Mouse (Mus musculus): ENCODE measurements at regions not wholly inside any gene's neighbourhood (a gene's known extent, or its start where the extent isn't known, plus 50 kb on each side); places are given as distances from the start of the nearest gene placed in this dataset.

GRCm38 (mm10) chr10:119395048-119395447 lies 58.6 kb upstream of the Grip1 start:
- Histone ChIP-seq H3K9ac (ENCODE audit: low read depth, low read length) (no peak overlapping the region), H3K36me3 (ENCODE audit: control insufficient read depth, insufficient read depth, low read length) (no peaks in the 10 kb centered on the region), H3K27ac (replicated peaks; ENCODE audit: insufficient read depth, low read depth, low read length) (no peak overlapping the region), H3K4me1 (ENCODE audit: control insufficient read depth, insufficient read depth, low read length) (no peaks in the 10 kb centered on the region), H3K27me3 (ENCODE audit: control insufficient read depth, insufficient read depth, low read length) (no peaks in the 10 kb centered on the region), H3K4me3 (ENCODE audit: insufficient read depth, low read depth, low read length) (no peak overlapping the region), H3K79me2 (ENCODE audit: control insufficient read depth, insufficient read depth, low read length) (no peaks in the 10 kb centered on the region)
- DNase-seq (ENCODE audit: extremely low read depth, low read depth, low spot score) = no peak
- 85% methylated on average over 5 of the region's 5 CpGs for WGBS
- no peak for TF ChIP-seq POLR2A (IDR thresholded peaks at IDR 0.05; ENCODE audit: extremely low read depth, insufficient read depth, low read length)
- no peak for TF ChIP-seq CTCF (IDR thresholded peaks at IDR 0.05; ENCODE audit: low read depth, low read length)

GRCm38 (mm10) chr10:119387924-119388323 lies 65.7 kb upstream of the Grip1 start:
- Histone ChIP-seq H3K36me3 (ENCODE audit: control insufficient read depth, insufficient read depth, low read length) (no peaks in the 10 kb centered on the region), H3K27me3 (ENCODE audit: control insufficient read depth, insufficient read depth, low read length) (0 out of 2 replicates have a peak, but pooled peaks cover 2% of the 10 kb centered on the region), H3K27ac (replicated peaks; ENCODE audit: insufficient read depth, low read depth, low read length) (no peak overlapping the region), H3K79me2 (ENCODE audit: control insufficient read depth, insufficient read depth, low read length) (no peaks in the 10 kb centered on the region), H3K4me1 (ENCODE audit: control insufficient read depth, insufficient read depth, low read length) (no peaks in the 10 kb centered on the region), H3K9ac (ENCODE audit: low read depth, low read length) (no peak overlapping the region), H3K4me3 (ENCODE audit: insufficient read depth, low read depth, low read length) (no peak overlapping the region)
- DNase-seq (ENCODE audit: extremely low read depth, low read depth, low spot score) = no peak
- TF ChIP-seq CTCF (IDR thresholded peaks at IDR 0.05; ENCODE audit: low read depth, low read length) (no peak), POLR2A (IDR thresholded peaks at IDR 0.05; ENCODE audit: extremely low read depth, insufficient read depth, low read length) (no peak)
- WGBS = 86% methylated on average over 3 of the region's 3 CpGs

GRCm38 (mm10) chr10:119382257-119382656 lies 71.4 kb upstream of the Grip1 start:
- DNase-seq (ENCODE audit: extremely low read depth, low read depth, low spot score) = no peak
- TF ChIP-seq POLR2A (IDR thresholded peaks at IDR 0.05; ENCODE audit: extremely low read depth, insufficient read depth, low read length) (no peak), CTCF (IDR thresholded peaks at IDR 0.05; ENCODE audit: low read depth, low read length) (no peak)
- no peaks in the 10 kb centered on the region for H3K27me3 ChIP-seq (ENCODE audit: control insufficient read depth, insufficient read depth, low read length)
- H3K4me3 ChIP-seq (ENCODE audit: insufficient read depth, low read depth, low read length) = no peak overlapping the region
- WGBS = 90% methylated on average over 11 of the region's 11 CpGs
- H3K4me1 ChIP-seq (ENCODE audit: control insufficient read depth, insufficient read depth, low read length) = no peaks in the 10 kb centered on the region
- H3K36me3 ChIP-seq (ENCODE audit: control insufficient read depth, insufficient read depth, low read length) = no peaks in the 10 kb centered on the region
- no peaks in the 10 kb centered on the region for H3K79me2 ChIP-seq (ENCODE audit: control insufficient read depth, insufficient read depth, low read length)
- H3K9ac ChIP-seq (ENCODE audit: low read depth, low read length) = no peak overlapping the region
- no peak overlapping the region for H3K27ac ChIP-seq (replicated peaks; ENCODE audit: insufficient read depth, low read depth, low read length)

GRCm38 (mm10) chr10:119368566-119368965 lies 85.1 kb upstream of the Grip1 start:
- WGBS = 44% methylated on average over 5 of the region's 5 CpGs
- no peaks in the 10 kb centered on the region for H3K36me3 ChIP-seq (ENCODE audit: control insufficient read depth, insufficient read depth, low read length)
- no peak overlapping the region for H3K9ac ChIP-seq (ENCODE audit: low read depth, low read length)
- no peaks in the 10 kb centered on the region for H3K27me3 ChIP-seq (ENCODE audit: control insufficient read depth, insufficient read depth, low read length)
- TF ChIP-seq CTCF (IDR thresholded peaks at IDR 0.05; ENCODE audit: low read depth, low read length) = no peak
- no peak for TF ChIP-seq POLR2A (IDR thresholded peaks at IDR 0.05; ENCODE audit: extremely low read depth, insufficient read depth, low read length)
- peak; percentile 42 for DNase-seq (ENCODE audit: extremely low read depth, low read depth, low spot score)
- H3K4me3 ChIP-seq (ENCODE audit: insufficient read depth, low read depth, low read length) = no peak overlapping the region
- H3K79me2 ChIP-seq (ENCODE audit: control insufficient read depth, insufficient read depth, low read length) = no peaks in the 10 kb centered on the region
- no peaks in the 10 kb centered on the region for H3K4me1 ChIP-seq (ENCODE audit: control insufficient read depth, insufficient read depth, low read length)
- H3K27ac ChIP-seq (replicated peaks; ENCODE audit: insufficient read depth, low read depth, low read length) = no peak overlapping the region

GRCm38 (mm10) chr10:119363616-119364015 lies 90.0 kb upstream of the Grip1 start:
- 42% methylated on average over 3 of the region's 3 CpGs for WGBS
- peak; percentile 31 for DNase-seq (ENCODE audit: extremely low read depth, low read depth, low spot score)
- no peak overlapping the region for H3K27ac ChIP-seq (replicated peaks; ENCODE audit: insufficient read depth, low read depth, low read length)
- H3K27me3 ChIP-seq (ENCODE audit: control insufficient read depth, insufficient read depth, low read length) = no peaks in the 10 kb centered on the region
- TF ChIP-seq CTCF (IDR thresholded peaks at IDR 0.05; ENCODE audit: low read depth, low read length) (0 out of 2 replicates have a peak, but pooled peaks have one; percentile 3), POLR2A (IDR thresholded peaks at IDR 0.05; ENCODE audit: extremely low read depth, insufficient read depth, low read length) (no peak)
- H3K79me2 ChIP-seq (ENCODE audit: control insufficient read depth, insufficient read depth, low read length) = no peaks in the 10 kb centered on the region
- H3K4me3 ChIP-seq (ENCODE audit: insufficient read depth, low read depth, low read length) = no peak overlapping the region
- no peaks in the 10 kb centered on the region for H3K36me3 ChIP-seq (ENCODE audit: control insufficient read depth, insufficient read depth, low read length)
- H3K4me1 ChIP-seq (ENCODE audit: control insufficient read depth, insufficient read depth, low read length) = no peaks in the 10 kb centered on the region
- H3K9ac ChIP-seq (ENCODE audit: low read depth, low read length) = no peak overlapping the region

- no peak for DNase-seq (ENCODE audit: extremely low read depth, low read depth, low spot score)
- Histone ChIP-seq H3K27ac (replicated peaks; ENCODE audit: insufficient read depth, low read depth, low read length) (no peak overlapping the region), H3K4me1 (ENCODE audit: control insufficient read depth, insufficient read depth, low read length) (no peaks in the 10 kb centered on the region), H3K4me3 (ENCODE audit: insufficient read depth, low read depth, low read length) (no peak overlapping the region), H3K27me3 (ENCODE audit: control insufficient read depth, insufficient read depth, low read length) (no peaks in the 10 kb centered on the region), H3K36me3 (ENCODE audit: control insufficient read depth, insufficient read depth, low read length) (no peaks in the 10 kb centered on the region), H3K9ac (ENCODE audit: low read depth, low read length) (no peak overlapping the region), H3K79me2 (ENCODE audit: control insufficient read depth, insufficient read depth, low read length) (no peaks in the 10 kb centered on the region)
- TF ChIP-seq POLR2A (IDR thresholded peaks at IDR 0.05; ENCODE audit: extremely low read depth, insufficient read depth, low read length) (no peak), CTCF (IDR thresholded peaks at IDR 0.05; ENCODE audit: low read depth, low read length) (no peak)
- WGBS = 66% methylated on average over 7 of the region's 7 CpGs
Observed at GRCm38 (mm10) chr10:119358730-119359292, 94.8 kb upstream of the Grip1 start.

Measured in liver, adult 2 months (tissue).